Mouse (Mus musculus) layer of hippocampus, adult 2 months (tissue): ENCODE results near the gene Prc1. TPM values are rescaled to one million over a fixed set of nuclear protein-coding genes. Genes with fewer than 3 reads are reported as not detected.

ENCODE experiments used
- DNase-seq, 2 experiments: peaks; one replicate each; pipeline ENCODE4 v3.0.0; 2022; ENCODE audit warnings: low spot score in 2 of 2
- H3K27ac ChIP-seq: fragments of 200-600 bp; 2 replicates; pipeline ENCODE4 v1.8.1; 2022
- H3K4me3 ChIP-seq: fragments of 200-600 bp; 2 replicates; pipeline ENCODE4 v1.8.1; 2022; ENCODE audit warnings: mild to moderate bottlenecking
- CTCF ChIP-seq: fragments of 200-600 bp; conservative IDR thresholded peaks from 2 replicates; pipeline ENCODE4 v1.8.1; 2022; ENCODE audit warnings: antibody characterized with exemption, mild to moderate bottlenecking, moderate library complexity
- long read RNA-seq, 2 experiments: library from polyadenylated mRNA; stranded (forward); transcript quantifications; one replicate each; pipeline ENCODE4 v2.0.0; 2021; ENCODE audit warnings: borderline mapping rate in 2 of 2
- total RNA-seq, 2 experiments: library from RNA; stranded (reverse); gene quantifications; 2 replicates each; pipeline ENCODE4 v1.2.3; 2021

Prc1 gene
- total RNA-seq, result 1 to 10 TPM; 1.2 to 2.7 TPM
- long read RNA-seq, experiment 1, result 0 reads
- long read RNA-seq, experiment 2, partial matches to known transcripts, result 0 of 2 reads
- long read RNA-seq, experiment 2, other reads (novel, unspliced or antisense), result 2 of 2 reads

GRCm38 (mm10) chr7:80294062-80294763 lies at the start of gene Prc1:
TSS of gene Prc1 (plus strand) at chr7:80294450.
- TF ChIP-seq CTCF, result no peak
- DNase-seq, result peak; percentile 98
- H3K27ac ChIP-seq, result peak within 1 kb of the TSS; percentile 61; the same call in 1 of the 2 replicates
- H3K4me3 ChIP-seq, result peak within 1 kb of the TSS; percentile 60

DNA sequence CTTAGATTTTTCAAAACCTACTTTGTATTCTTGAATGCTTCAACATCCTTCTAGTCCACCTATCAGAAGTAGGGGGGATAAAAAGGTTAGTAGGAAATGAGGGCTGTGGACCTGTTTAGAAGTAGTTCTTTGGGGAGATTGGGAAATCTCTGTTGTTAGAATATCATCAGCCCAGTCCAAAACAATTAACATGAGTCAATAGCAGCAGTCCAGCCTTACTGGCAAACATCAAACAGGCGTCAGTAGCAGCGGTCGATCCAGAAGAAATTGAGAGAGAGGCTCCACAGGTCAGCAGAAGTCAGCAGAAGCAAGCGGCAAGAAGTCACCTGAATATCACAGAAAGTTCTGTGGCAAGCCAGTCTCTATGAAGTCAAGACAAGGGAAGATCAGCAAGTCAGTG lies 49.4 kb upstream of the Prc1 start:
- DNase-seq, result no peak
- TF ChIP-seq CTCF, result no peak
- H3K4me3 ChIP-seq, result no peak overlapping the region
- no peak overlapping the region for H3K27ac ChIP-seq

GRCm38 (mm10) chr7:80246148-80246721 lies 48.0 kb upstream of the Prc1 start, which contains the start of gene Ttll13:
TSS of gene Ttll13 (plus strand) at chr7:80246376.
- Histone ChIP-seq H3K27ac (peak within 1 kb of the TSS; percentile 93), H3K4me3 (peak within 1 kb of the TSS; percentile 86)
- peak; percentile 95 to 97 for DNase-seq
- peak; percentile 70 for TF ChIP-seq CTCF

DNA sequence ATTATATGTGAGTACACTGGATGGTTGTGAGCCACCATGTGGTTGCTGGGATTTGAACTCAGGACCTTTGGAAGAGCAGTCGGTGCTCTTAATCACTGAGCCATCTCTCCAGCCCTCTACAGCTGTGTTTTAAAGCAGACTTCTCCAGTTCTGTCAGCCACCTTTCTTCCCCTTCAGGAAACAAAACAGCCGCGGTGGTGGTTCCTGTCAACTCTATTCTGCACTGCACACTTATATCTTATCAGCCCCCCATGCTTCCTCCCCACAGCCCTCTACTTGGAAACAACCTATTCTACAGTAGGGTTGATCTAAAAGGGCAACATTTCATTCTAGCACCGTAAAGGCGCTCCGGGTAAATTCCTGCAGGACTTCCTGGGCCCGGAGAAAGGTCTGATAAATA lies 47.4 kb upstream of the Prc1 start:
- H3K27ac ChIP-seq, result peak overlapping the region; percentile 93; the same call in 1 of the 2 replicates
- no peak for TF ChIP-seq CTCF

GRCm38 (mm10) chr7:80252437-80252836 lies 41.8 kb upstream of the Prc1 start:
- H3K27ac ChIP-seq, result no peak overlapping the region
- H3K4me3 ChIP-seq, result no peak overlapping the region
- DNase-seq, result no peak
- TF ChIP-seq CTCF, result no peak

More for the DNA sequence above, 47.4 kb upstream of the Prc1 start:
- peak overlapping the region; percentile 86 for H3K4me3 ChIP-seq
- no peak for DNase-seq

GRCm38 (mm10) chr7:80252886-80253285 lies 41.4 kb upstream of the Prc1 start:
- Histone ChIP-seq H3K27ac (no peak overlapping the region), H3K4me3 (no peak overlapping the region)
- no peak for TF ChIP-seq CTCF
- no peak for DNase-seq

GRCm38 (mm10) chr7:80255981-80256380 lies 38.3 kb upstream of the Prc1 start:
- Histone ChIP-seq H3K27ac (no peak overlapping the region), H3K4me3 (no peak overlapping the region)
- peak; percentile 68 for TF ChIP-seq CTCF
- no peak for DNase-seq

DNA sequence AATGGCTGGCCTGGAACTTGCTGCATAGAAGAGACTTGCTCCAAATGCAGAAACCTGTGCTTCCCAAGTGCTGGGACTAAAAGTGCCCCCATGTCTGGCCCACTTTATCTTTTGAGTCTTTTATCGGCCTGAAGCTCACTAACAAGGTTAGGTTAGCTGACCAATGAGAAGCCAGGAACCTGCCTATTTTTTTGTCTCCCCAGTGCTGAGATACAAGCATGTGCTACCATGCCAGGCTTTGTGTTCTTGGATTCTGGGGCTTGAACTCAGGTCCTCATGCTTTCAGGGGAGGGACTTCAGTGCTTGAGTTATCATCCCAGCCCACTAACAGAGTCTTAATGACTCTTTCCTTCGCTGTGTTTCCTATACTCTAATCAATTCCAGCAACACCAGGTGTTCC lies 36.5 kb upstream of the Prc1 start:
- TF ChIP-seq CTCF, result no peak
- H3K27ac ChIP-seq, result no peak overlapping the region
- H3K4me3 ChIP-seq, result no peak overlapping the region
- no peak for DNase-seq

- Histone ChIP-seq H3K27ac (peak within 1 kb of the TSS; percentile 86), H3K4me3 (peak within 1 kb of the TSS; percentile 83)
- 0 out of 2 replicates have a peak, but pooled peaks have one; percentile 24 for TF ChIP-seq CTCF
- peak; percentile 85 to 87 for DNase-seq
Measured at GRCm38 (mm10) chr7:80260625-80261371, 33.5 kb upstream of the Prc1 start, which contains the start of gene Ngrn. TSS of gene Ngrn (plus strand) at chr7:80261215.

DNA sequence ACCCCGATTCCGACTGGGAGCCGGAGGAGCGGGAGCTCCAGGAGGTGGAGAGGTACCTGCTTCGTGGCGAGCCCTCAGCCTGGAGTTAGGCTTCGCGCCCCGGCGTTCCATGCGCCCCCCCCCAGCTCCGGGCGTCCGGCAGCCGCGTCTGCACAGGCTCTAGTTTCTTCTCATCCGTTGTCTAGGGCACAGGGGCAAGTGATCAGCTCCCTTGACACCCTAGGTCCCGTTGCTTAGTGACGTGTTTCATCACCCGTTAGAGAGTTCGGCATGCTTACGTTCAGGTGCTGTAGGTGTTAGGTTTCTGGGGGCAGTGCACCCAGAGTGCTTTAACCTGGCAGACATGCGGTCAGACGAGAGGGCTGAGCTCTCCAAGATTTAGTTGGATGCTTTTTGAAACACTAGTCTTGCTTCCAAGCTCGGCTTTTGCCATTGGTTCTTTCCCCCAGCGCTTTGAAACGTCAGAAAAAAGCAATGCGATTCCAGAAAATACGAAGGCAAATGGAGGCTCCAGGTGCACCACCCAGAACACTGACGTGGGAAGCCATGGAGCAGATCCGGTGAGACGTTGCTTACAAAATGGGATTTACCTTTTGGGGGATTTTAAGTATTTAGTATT lies 32.8 kb upstream of the Prc1 start:
- Histone ChIP-seq H3K27ac (peak overlapping the region; percentile 86), H3K4me3 (peak overlapping the region; percentile 83)
- TF ChIP-seq CTCF, result no peak
- DNase-seq, result peak in 1 of 2 experiments; percentile 30

DNA sequence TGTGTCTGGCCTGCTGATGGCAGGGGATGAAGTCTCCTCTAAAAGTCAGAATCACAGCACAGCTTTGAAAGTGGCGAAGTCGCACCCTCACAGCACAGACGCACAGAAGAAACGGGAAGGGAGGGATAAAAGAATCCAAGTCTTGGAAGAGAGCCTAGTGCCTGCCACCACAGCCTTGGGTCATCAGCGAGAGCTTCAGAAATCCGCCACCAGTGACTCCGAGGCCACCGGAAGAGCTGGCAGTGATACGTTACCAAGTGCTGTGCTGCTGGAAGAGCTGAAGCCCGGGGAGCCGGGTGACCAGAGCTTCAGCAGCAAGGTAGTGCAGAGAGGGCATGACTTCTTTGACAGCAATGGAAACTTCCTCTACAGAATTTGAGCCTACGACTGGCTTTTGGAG lies 29.6 kb upstream of the Prc1 start:
- H3K27ac ChIP-seq, result no peak overlapping the region
- no peak for TF ChIP-seq CTCF
- no peak for DNase-seq
- no peak overlapping the region for H3K4me3 ChIP-seq

GRCm38 (mm10) chr7:80267764-80268163 lies 26.5 kb upstream of the Prc1 start:
- no peak overlapping the region for H3K27ac ChIP-seq
- TF ChIP-seq CTCF, result no peak
- DNase-seq, result no peak
- H3K4me3 ChIP-seq, result no peak overlapping the region
